Mouse (Mus musculus) ES-Bruce4 (cell line): ENCODE results near the gene A630001G21Rik. TPM values are rescaled to one million over a fixed set of nuclear protein-coding genes. Genes with fewer than 3 reads are reported as not detected.

Experiments used
- H3K27ac ChIP-seq: 2 replicates; pipeline ENCODE4 v1.5.1; 2012; ENCODE audit warnings: low read length, inconsistent platforms; ENCODE audit not compliant: insufficient read depth
- H3K27me3 ChIP-seq: 2 replicates; pipeline ENCODE4 v1.6.1; 2012; ENCODE audit warnings: mild to moderate bottlenecking, low read length, inconsistent platforms; ENCODE audit not compliant: control insufficient read depth, poor library complexity, insufficient read depth, severe bottlenecking
- H3K36me3 ChIP-seq: 2 replicates; pipeline ENCODE4 v1.6.1; 2012; ENCODE audit warnings: inconsistent platforms, mild to moderate bottlenecking, low read length, moderate library complexity; ENCODE audit not compliant: control insufficient read depth, poor library complexity, insufficient read depth, severe bottlenecking
- H3K4me1 ChIP-seq: one replicate; pipeline ENCODE4 v1.8.1; 2011; ENCODE audit warnings: low read length; ENCODE audit not compliant: control insufficient read depth, insufficient read depth
- H3K4me3 ChIP-seq: 2 replicates; pipeline ENCODE4 v1.5.1; 2011; ENCODE audit warnings: low read depth, mild to moderate bottlenecking, low read length
- H3K9ac ChIP-seq: 2 replicates; pipeline ENCODE4 v1.6.1; 2012; ENCODE audit warnings: low read depth, mild to moderate bottlenecking, inconsistent platforms; ENCODE audit not compliant: poor library complexity, severe bottlenecking
- H3K9me3 ChIP-seq: replicated peaks from 2 replicates; pipeline ENCODE4 v1.6.1; 2012; ENCODE audit warnings: mild to moderate bottlenecking, low read length, inconsistent platforms; ENCODE audit not compliant: control insufficient read depth, poor library complexity, insufficient read depth, severe bottlenecking
- CTCF ChIP-seq: IDR thresholded peaks from one replicate; pipeline ENCODE4 v1.8.1; 2011; ENCODE audit warnings: low read depth, low read length
- EP300 ChIP-seq: IDR thresholded peaks from 2 replicates; pipeline ENCODE4 v1.6.1; 2011; ENCODE audit warnings: low read depth, low read length; ENCODE audit not compliant: insufficient read depth
- POLR2A ChIP-seq: IDR thresholded peaks from one replicate; pipeline ENCODE4 v1.8.1; 2011; ENCODE audit warnings: low read length; ENCODE audit not compliant: insufficient read depth
- polyA plus RNA-seq: library from polyadenylated mRNA; stranded (reverse); fragments of >200 nt; gene quantifications from 2 replicates; pipeline ENCODE4 v1.2.4, GENCODE M21; 2011; ENCODE audit warnings: low read depth; ENCODE audit not compliant: missing spikeins, insufficient read depth, insufficient read length

A630001G21Rik gene
- polyA plus RNA-seq, 1 experiment: 1.1 TPM

DNA sequence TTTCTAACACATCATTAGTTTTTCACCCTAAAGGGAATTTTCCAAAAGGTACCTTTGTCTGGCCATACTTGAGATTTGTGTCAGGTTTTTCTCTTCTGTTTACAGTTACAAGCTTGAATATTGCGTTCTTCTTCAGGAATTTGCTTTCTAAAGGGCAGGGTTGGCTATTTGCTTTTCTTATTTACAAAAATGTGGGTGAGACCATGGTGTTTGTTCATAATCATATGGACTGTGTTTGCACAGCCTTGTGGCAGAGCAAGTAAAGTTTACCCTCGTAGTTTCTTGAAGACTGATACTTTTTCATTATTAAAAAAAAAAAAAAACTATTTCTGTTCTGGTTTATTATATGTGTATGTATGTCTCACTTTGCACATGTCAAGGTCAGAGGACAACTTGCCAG is 32.3 kb upstream of the A630001G21Rik start:
- no peak overlapping the region for H3K4me3 ChIP-seq
- no peaks in the 10 kb centered on the region for H3K9me3 ChIP-seq
- H3K9ac ChIP-seq: no peak overlapping the region
- H3K27ac ChIP-seq: no peak overlapping the region
- no peaks in the 10 kb centered on the region for H3K4me1 ChIP-seq
- TF ChIP-seq POLR2A (no peak), EP300 (no peak), CTCF (no peak)
- H3K36me3 ChIP-seq: no peaks in the 10 kb centered on the region
- H3K27me3 ChIP-seq: no peaks in the 10 kb centered on the region

DNA sequence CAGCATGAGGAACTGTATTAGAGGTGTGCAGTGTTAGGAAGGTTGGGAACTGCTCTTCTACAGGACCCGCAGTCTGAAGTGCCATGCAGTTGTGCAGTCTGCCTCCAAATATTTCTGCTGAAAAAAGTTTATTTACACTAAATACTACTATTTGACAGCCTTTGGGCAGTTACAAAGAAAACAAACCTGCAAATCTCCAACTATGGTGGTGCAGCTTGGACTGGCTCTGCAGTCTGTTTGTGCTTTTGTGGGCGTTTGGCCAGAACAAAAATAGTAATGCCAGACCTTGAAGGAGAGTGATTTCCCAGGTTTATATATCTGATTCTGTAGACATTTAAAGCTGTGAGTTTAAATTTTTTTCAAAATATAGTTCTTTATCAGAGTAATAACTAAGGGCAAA is 31.9 kb upstream of the A630001G21Rik start:
- no peak overlapping the region for H3K9ac ChIP-seq
- H3K27me3 ChIP-seq: no peaks in the 10 kb centered on the region
- TF ChIP-seq EP300 (no peak), CTCF (no peak), POLR2A (no peak)
- H3K4me3 ChIP-seq: no peak overlapping the region
- no peaks in the 10 kb centered on the region for H3K4me1 ChIP-seq
- no peaks in the 10 kb centered on the region for H3K9me3 ChIP-seq
- no peaks in the 10 kb centered on the region for H3K36me3 ChIP-seq
- no peak overlapping the region for H3K27ac ChIP-seq

- no peak overlapping the region for H3K9ac ChIP-seq
- no peaks in the 10 kb centered on the region for H3K4me1 ChIP-seq
- no peaks in the 10 kb centered on the region for H3K9me3 ChIP-seq
- H3K36me3 ChIP-seq: no peaks in the 10 kb centered on the region
- H3K27me3 ChIP-seq: no peaks in the 10 kb centered on the region
- TF ChIP-seq CTCF: no peak
- no peak for TF ChIP-seq POLR2A
- TF ChIP-seq EP300: no peak
- no peak overlapping the region for H3K27ac ChIP-seq
- H3K4me3 ChIP-seq: no peak overlapping the region
These were observed 30.8 kb upstream of the A630001G21Rik start for GRCm38 (mm10) chr1:85809256-85809655.

DNA sequence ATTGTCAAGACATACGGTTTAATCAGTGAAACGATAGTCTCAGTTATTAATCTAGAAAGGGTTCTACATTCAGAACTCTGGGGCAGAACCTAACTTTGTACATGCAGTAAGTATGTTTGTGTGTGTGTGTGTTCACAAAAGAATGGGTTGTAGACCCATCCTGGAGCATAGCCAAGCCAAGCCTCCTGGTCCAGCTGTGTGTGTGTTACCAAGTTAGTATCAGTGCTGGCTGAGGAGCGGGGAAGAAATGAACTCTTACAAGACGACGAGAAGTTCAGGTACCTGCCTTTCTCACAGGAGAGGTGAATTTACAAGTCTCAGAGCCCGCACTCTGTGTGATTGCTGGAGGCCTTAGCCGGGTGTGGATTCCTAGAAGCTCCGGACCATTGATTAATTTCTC is 26.1 kb upstream of the A630001G21Rik start:
- Histone ChIP-seq H3K36me3 (no peaks in the 10 kb centered on the region), H3K4me1 (no peaks in the 10 kb centered on the region), H3K27me3 (no peaks in the 10 kb centered on the region), H3K4me3 (no peak overlapping the region), H3K9ac (no peak overlapping the region), H3K27ac (no peak overlapping the region), H3K9me3 (no peaks in the 10 kb centered on the region)
- TF ChIP-seq POLR2A (no peak), CTCF (no peak), EP300 (no peak)

GRCm38 (mm10) chr1:85802517-85802916 is 24.1 kb upstream of the A630001G21Rik start:
- Histone ChIP-seq H3K9ac (no peak overlapping the region), H3K4me1 (no peaks in the 10 kb centered on the region), H3K27ac (no peak overlapping the region), H3K36me3 (no peaks in the 10 kb centered on the region), H3K27me3 (no peaks in the 10 kb centered on the region), H3K9me3 (no peaks in the 10 kb centered on the region), H3K4me3 (no peak overlapping the region)
- TF ChIP-seq CTCF (no peak), POLR2A (no peak)

DNA sequence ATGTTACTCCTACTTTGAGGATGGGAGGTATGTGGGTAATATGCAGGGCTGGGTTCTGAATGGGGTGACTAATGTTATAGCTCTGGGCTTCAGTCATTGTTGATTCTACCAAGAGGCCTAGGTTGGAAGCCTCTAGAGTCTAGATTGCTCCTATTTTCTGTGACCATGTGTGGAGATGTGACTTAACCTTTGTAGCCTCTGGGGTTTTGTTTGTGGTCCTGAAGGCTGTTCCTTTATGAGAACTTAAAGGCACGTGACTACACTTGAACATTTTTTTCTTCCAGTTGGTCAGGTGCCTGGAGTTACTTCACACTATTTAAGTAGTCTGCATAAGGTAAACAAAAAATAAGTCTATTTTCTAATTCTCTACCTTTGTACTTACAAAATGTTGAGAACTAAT is 21.3 kb upstream of the A630001G21Rik start:
- no peaks in the 10 kb centered on the region for H3K4me1 ChIP-seq
- no peak overlapping the region for H3K9ac ChIP-seq
- no peak overlapping the region for H3K27ac ChIP-seq
- H3K9me3 ChIP-seq: no peaks in the 10 kb centered on the region
- H3K36me3 ChIP-seq: no peaks in the 10 kb centered on the region
- H3K4me3 ChIP-seq: no peak overlapping the region
- H3K27me3 ChIP-seq: no peaks in the 10 kb centered on the region
- TF ChIP-seq EP300: no peak
- TF ChIP-seq CTCF: no peak
- no peak for TF ChIP-seq POLR2A
